Mouse (Mus musculus): ENCODE results near the gene Gm884. TPM values are rescaled to one million over a fixed set of nuclear protein-coding genes. Genes with fewer than 3 reads are reported as not detected.
"Not testable (repeated sequence)": the region's sequence is repeated elsewhere in the genome, so short reads cannot be mapped to it uniquely, and the experiment has no call there.

Gm884 gene
- polyA plus RNA-seq, 1 experiment from 2014 or later: not detected

- Histone ChIP-seq H3K27me3 (replicated peaks; ENCODE audit: control insufficient read depth, insufficient read depth, low read length) (no peaks in the 10 kb centered on the region), H3K27ac (ENCODE audit: low read depth, low read length) (no peak overlapping the region), H3K9ac (ENCODE audit: low read depth, low read length) (no peak overlapping the region), H3K4me1 (replicated peaks; ENCODE audit: control insufficient read depth, insufficient read depth, low read length) (no peaks in the 10 kb centered on the region), H3K4me3 (ENCODE audit: low read depth, low read length) (no peak overlapping the region), H3K4me2 (no peak overlapping the region), H3K36me3 (ENCODE audit: control insufficient read depth, insufficient read depth, low read length) (no peaks in the 10 kb centered on the region), H3K9me3 (ENCODE audit: control insufficient read depth, low read length) (no peaks in the 10 kb centered on the region)
- no peak for DNase-seq (ENCODE audit: low spot score)
- no peak for ATAC-seq (replicated peaks; ENCODE audit: low FRiP score)
- 90% methylated on average over 11 of the region's 11 CpGs for WGBS
Observed at GRCm38 (mm10) chr11:103578339-103578738, 42.6 kb downstream of the Gm884 start.

GRCm38 (mm10) chr11:103556021-103556420 is 64.9 kb downstream of the Gm884 start:
- H3K36me3 ChIP-seq (ENCODE audit: control insufficient read depth, insufficient read depth, low read length): no peaks in the 10 kb centered on the region
- no peak for ATAC-seq (replicated peaks; ENCODE audit: low FRiP score)

GRCm38 (mm10) chr11:103534973-103535372 is 86.0 kb downstream of the Gm884 start:
- not testable (repeated sequence) for H3K9me3 ChIP-seq (ENCODE audit: control insufficient read depth, low read length); H3K4me2 ChIP-seq; ATAC-seq (replicated peaks; ENCODE audit: low FRiP score); DNase-seq (ENCODE audit: low spot score); H3K27me3 ChIP-seq (replicated peaks; ENCODE audit: control insufficient read depth, insufficient read depth, low read length); H3K4me3 ChIP-seq (ENCODE audit: low read depth, low read length); H3K4me1 ChIP-seq (replicated peaks; ENCODE audit: control insufficient read depth, insufficient read depth, low read length); H3K9ac ChIP-seq (ENCODE audit: low read depth, low read length); H3K27ac ChIP-seq (ENCODE audit: low read depth, low read length); H3K36me3 ChIP-seq (ENCODE audit: control insufficient read depth, insufficient read depth, low read length)
- WGBS: 33% methylated on average over 1 of the region's 1 CpGs

More at GRCm38 (mm10) chr11:103556021-103556420, 64.9 kb downstream of the Gm884 start:
- 73% methylated on average over 2 of the region's 2 CpGs for WGBS
- Histone ChIP-seq H3K9ac (ENCODE audit: low read depth, low read length) (no peak overlapping the region), H3K4me2 (no peak overlapping the region), H3K4me3 (ENCODE audit: low read depth, low read length) (no peak overlapping the region), H3K27ac (ENCODE audit: low read depth, low read length) (no peak overlapping the region), H3K27me3 (replicated peaks; ENCODE audit: control insufficient read depth, insufficient read depth, low read length) (no peaks in the 10 kb centered on the region), H3K9me3 (ENCODE audit: control insufficient read depth, low read length) (no peaks in the 10 kb centered on the region), H3K4me1 (replicated peaks; ENCODE audit: control insufficient read depth, insufficient read depth, low read length) (no peaks in the 10 kb centered on the region)
- no peak for DNase-seq (ENCODE audit: low spot score)

DNA sequence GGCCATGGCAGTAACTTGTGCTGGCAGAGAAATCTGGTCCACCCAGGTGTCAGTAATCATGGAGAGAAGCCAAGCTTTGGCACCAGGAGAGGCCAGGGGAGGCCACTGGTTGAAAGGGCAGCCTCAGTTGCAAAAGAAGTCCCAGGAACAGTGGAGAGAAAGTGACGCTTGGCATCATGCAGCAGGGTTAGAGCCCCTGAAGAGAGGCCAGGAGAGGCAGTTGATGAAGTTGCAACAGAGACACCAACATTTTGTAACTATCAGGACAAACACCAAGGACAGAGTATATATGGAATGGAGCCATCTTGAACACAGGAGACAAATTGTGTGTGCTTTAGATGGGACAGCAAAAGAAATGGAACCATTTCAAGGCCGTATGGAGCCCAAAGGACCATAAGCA is 108.8 kb downstream of the Gm884 start:
- ATAC-seq (replicated peaks; ENCODE audit: low FRiP score) (no peak), DNase-seq (ENCODE audit: low spot score) (no peak)
- Histone ChIP-seq H3K4me1 (replicated peaks; ENCODE audit: control insufficient read depth, insufficient read depth, low read length) (no peaks in the 10 kb centered on the region), H3K9me3 (ENCODE audit: control insufficient read depth, low read length) (no peaks in the 10 kb centered on the region), H3K27ac (ENCODE audit: low read depth, low read length) (no peak overlapping the region), H3K4me3 (ENCODE audit: low read depth, low read length) (no peak overlapping the region), H3K9ac (ENCODE audit: low read depth, low read length) (no peak overlapping the region), H3K4me2 (no peak overlapping the region), H3K27me3 (replicated peaks; ENCODE audit: control insufficient read depth, insufficient read depth, low read length) (no peaks in the 10 kb centered on the region), H3K36me3 (ENCODE audit: control insufficient read depth, insufficient read depth, low read length) (no peaks in the 10 kb centered on the region)
- WGBS: 70% methylated on average over 2 of the region's 2 CpGs

DNA sequence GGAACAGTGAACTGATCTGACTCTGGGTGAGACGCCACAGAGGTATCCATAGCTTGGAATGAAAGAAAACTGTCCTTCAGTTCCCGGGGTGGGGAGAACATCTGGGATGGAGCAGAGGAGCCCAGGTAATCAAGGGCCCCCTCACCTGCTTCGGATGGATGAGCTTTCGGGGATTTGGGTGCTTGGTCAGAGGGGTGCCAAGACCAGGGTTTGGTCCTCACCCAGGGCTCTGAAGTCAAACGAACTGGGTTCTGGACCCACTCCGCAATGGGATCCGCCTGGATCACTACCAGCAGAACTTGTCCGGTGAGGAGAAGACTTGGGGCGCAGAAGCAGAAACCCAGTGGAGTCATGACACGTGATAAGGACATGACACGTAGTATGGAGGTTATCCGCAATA is 116.4 kb downstream of the Gm884 start, which contains the start of gene Lrrc37a:
Gene Lrrc37a, minus strand, starts transcription at position 101 of the 400 bp plus-strand sequence.
- H3K27me3 ChIP-seq (replicated peaks; ENCODE audit: control insufficient read depth, insufficient read depth, low read length): no peaks in the 10 kb centered on the region
- 86% methylated on average over 12 of the region's 12 CpGs for WGBS
- no peak within 1 kb of the TSS for H3K9ac ChIP-seq (ENCODE audit: low read depth, low read length)
- H3K4me1 ChIP-seq (replicated peaks; ENCODE audit: control insufficient read depth, insufficient read depth, low read length): no peaks in the 10 kb centered on the region
- DNase-seq (ENCODE audit: low spot score): no peak
- H3K4me3 ChIP-seq (ENCODE audit: low read depth, low read length): no peak within 1 kb of the TSS
- no peaks in the 10 kb centered on the region for H3K36me3 ChIP-seq (ENCODE audit: control insufficient read depth, insufficient read depth, low read length)
- H3K9me3 ChIP-seq (ENCODE audit: control insufficient read depth, low read length): no peaks in the 10 kb centered on the region
- ATAC-seq (replicated peaks; ENCODE audit: low FRiP score): no peak
- H3K27ac ChIP-seq (ENCODE audit: low read depth, low read length): no peak within 1 kb of the TSS
- no peak within 1 kb of the TSS for H3K4me2 ChIP-seq

Other genes starting within 250 kb of the Gm884 start
- gene Plekhm1, start 208.5 kb downstream of the Gm884 start, polyA plus RNA-seq (2014; fragmentation: Nextera tagmentation; extraction: Ambion mirVana): 7.6 and 9.1 TPM in 2 replicates
- gene Lrrc37a, start 116.5 kb downstream of the Gm884 start, polyA plus RNA-seq (2014; fragmentation: Nextera tagmentation; extraction: Ambion mirVana): not detected in 2 replicates
- not detected in 2 replicates for gene Lyzl6, start 17.8 kb upstream of the Gm884 start, polyA plus RNA-seq (2014; fragmentation: Nextera tagmentation; extraction: Ambion mirVana)
- gene Rprml, start 28.4 kb upstream of the Gm884 start, polyA plus RNA-seq (2014; fragmentation: Nextera tagmentation; extraction: Ambion mirVana): not detected in 2 replicates
- 65.9 and 78.1 TPM in 2 replicates for gene Gosr2, start 76.8 kb upstream of the Gm884 start, polyA plus RNA-seq (2014; fragmentation: Nextera tagmentation; extraction: Ambion mirVana)
- gene Wnt9b, start 128.7 kb upstream of the Gm884 start, polyA plus RNA-seq (2014; fragmentation: Nextera tagmentation; extraction: Ambion mirVana): 0.19 and 0.34 TPM in 2 replicates
- gene Wnt3, start 153.0 kb upstream of the Gm884 start, polyA plus RNA-seq (2014; fragmentation: Nextera tagmentation; extraction: Ambion mirVana): 0.43 and 0.47 TPM in 2 replicates

Measured in liver, embryonic 11.5 days (tissue).